Mouse (Mus musculus) monocyte, adult 2 months (primary cell): ENCODE results near the gene Camk2n1.
A peak's percentile ranks its signal among the peaks of the same experiment; 100 is the strongest.

Experiments
- DNase-seq, 2 experiments: peaks; one replicate each; pipeline ENCODE4 v3.0.0; 2022; ENCODE audit warnings: low spot score in 2 of 2, low read depth in 1 of 2

Camk2n1 gene

DNA sequence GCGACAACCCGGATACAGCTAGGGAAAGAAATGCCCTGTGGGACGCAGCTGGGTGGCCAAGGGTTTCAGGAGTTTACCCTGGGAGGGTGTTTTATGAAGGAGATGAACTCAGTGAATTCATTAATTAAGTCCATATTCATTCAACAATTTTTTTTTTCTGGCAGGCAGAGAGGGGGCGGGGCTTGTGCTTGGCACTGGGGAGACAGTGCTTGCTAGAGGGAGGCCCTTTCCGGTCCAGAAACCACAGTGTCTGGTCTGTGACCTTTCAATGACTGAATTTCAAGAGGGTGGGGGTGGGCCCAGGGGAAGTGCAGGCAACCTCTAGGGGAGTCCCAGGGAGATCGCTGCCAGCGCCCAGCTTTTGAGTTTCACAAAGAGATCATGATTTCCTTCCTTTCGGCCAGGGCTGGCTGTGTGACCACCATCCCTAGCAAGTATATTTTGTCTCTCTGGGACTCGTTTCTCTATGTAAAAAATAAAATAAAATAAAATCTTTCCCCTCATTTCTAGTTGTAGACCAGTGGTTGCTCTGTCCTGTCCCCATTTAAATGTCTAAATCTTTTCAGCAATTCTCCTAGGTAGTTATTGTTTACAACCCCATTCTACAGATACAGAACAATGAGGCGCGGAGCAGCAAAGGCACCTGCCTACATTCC is 9.8 kb downstream of the Camk2n1 start:
- DNase-seq = peak in 1 of 2 experiments; percentile 43

DNA sequence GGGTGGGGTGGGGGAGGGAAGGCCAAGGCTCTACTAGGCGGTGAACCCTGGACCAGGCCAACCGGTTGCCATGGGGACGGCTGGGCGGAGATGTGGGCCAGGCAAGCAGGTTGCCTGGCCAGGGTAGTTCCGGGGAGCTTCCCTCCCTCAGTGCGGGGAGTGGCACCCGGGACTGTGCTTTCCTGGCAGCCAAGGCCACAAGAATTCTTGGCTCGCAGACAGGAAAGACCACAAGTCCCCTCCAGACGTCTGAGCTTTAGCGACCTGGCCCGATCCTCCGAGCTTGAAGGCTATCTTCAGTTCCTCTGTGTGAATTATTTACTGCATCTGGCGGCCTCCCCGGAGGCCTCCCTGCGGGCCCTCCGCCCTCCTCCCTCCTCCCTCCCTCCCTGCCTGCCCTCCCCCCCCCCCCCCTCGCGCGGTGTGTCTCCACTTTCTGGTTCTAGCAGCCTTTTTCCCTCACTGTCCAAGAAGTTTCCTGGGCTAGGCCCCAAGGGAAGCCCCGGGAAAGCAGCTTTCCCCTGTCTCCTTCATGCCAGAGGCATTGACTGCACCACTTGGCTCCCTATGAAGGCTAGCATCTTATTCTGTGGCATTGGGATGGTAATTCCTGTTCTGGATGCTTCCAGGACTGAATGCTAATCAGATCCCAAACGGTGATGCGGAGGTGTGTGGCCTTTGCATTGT is 10.7 kb downstream of the Camk2n1 start:
- no peak for DNase-seq

DNA sequence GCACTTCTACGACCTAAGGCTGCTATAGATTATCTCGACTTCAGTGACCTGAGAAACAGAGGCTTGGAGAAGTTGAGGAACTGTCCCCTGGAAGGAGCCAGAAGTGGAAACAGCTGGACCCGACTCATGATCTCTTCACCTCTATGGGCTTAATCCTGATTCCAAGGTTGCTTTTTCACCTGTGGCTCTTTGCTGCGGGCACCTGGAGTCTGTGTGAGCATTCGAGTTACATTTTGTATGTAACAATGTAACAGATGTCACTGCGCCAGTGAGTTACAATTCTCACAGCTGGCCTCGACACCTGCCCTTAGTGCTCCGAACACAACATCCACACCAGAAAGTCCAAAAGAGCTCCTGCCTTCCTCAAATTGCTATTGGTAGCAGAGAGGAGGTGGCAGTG is 11.3 kb downstream of the Camk2n1 start:
- DNase-seq = no peak

DNA sequence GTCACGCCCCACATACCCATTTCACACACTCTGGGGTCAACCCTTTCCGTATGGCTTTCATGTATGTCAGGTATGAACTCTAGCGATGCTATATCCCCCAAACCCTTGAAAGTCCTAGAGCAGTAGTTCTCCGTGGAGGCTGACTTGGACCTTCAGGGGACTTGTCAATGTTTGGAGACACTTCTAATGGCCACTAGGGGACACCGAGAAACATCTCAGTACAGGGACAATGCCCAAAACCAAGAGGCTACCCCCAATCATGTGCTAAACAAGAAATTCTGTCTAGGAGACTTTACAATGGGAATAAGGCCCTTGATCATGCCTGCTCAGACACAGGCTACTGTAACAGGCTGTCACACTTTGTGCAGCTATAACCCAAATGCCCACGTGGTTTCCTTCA is 12.6 kb downstream of the Camk2n1 start:
- no peak for DNase-seq

- no peak for DNase-seq
Observed at GRCm38 (mm10) chr4:138467451-138467850, 13.3 kb downstream of the Camk2n1 start.

DNA sequence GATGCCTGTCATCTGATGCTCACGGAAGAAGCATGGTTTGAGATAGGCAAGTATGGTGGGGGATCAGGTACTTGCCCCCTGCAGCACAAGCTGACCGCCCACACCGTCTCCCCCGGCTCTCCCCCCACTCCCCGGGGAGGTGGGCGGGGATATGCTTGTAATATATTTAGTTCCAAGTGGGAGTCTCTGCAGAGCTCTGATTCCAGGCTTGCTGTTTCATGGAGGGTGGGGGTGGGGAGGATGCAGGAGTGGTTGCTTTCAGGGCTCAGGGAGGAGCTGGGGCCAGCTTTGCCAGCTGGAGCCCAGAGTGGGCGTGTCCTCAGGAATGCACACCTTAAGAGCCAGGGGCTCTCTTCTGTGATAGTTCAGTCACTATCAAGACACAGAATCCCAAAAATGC is 15.0 kb downstream of the Camk2n1 start:
- no peak for DNase-seq

DNA sequence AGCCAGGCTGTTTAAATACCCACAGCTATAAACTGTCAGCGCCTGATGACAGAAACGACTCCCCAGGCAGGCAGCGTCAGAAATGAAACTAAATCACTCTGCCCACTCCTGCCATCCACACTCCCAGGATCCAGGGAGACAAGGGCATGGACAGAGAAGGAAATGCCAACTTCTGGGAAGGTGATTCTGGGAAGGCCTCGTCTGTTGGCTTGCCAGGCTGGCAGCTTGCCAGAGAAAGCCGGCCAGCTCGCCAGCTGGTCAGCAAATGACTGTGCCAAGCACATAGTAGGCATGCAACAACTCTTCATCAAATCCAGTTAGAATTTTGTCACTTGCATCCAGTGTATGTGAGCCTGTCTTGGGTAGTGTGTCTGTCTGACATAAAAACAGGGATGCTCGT is 17.1 kb downstream of the Camk2n1 start:
- no peak for DNase-seq

DNA sequence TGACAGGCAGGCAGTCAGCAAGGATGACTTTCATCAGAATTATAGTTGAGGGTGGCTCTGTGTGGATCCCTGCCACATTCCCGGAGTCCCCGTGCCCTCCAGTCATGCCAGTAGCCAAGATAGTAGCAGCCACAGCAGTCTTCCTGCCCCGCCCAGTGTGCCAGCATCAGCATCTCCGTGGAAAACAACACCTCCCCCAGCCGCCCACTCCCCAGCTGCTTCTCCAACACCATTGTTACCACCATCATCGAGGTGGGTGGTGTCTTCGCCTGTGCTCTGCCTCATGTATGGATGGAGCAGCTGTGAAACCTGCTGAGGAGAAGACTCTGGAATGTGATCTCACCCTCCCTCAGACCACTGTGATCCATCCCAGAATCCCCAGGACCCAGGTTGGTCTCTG is 25.5 kb downstream of the Camk2n1 start:
- DNase-seq = no peak

GRCm38 (mm10) chr4:138480962-138481361 is 26.8 kb downstream of the Camk2n1 start:
- no peak for DNase-seq

DNA sequence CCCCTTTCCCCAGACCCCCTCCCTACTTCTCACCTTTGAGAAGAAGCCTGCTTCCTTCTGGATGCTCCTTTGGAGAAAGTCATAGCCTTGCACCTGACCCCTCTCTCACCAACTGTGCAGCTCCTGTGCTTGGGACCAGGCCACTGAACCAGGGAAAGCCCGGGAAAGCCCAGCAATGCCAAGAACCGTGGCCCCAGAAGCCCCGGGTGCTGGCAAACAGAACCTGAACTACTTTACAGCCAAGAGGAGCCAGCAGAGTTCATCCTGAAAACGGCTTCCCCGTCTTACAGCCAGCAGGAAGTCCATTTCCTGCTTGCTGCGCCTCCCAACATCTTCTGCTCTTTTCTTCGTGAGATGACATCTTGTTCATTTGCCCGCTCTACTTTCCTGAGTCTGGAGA is 28.6 kb downstream of the Camk2n1 start:
- no peak for DNase-seq

- no peak for DNase-seq
Observed at GRCm38 (mm10) chr4:138488241-138488640, 34.1 kb downstream of the Camk2n1 start.

GRCm38 (mm10) chr4:138491088-138491487 is 37.0 kb downstream of the Camk2n1 start:
- no peak for DNase-seq

GRCm38 (mm10) chr4:138493161-138494001 is 39.3 kb downstream of the Camk2n1 start:
- DNase-seq = no peak

DNA sequence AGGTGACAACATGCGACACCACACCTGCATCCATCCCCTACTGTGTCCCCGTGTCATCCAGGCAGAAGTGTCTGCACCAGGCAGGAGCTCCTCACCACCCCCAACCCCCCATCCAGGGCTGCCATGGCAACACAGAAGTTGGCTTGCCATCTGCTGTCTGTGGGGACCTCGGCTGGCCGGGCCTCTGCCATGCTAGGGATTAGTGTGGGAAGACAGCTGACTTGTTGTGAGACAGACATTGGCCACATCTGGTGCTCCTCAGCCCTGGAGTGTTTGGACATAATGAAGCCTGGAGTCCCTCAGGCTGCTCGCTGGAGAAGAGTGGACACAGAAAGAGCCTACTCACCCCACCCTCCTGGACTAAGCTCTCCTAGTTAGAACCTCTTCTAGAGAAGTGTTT is 40.8 kb downstream of the Camk2n1 start:
- no peak for DNase-seq

- DNase-seq = no peak
Observed at GRCm38 (mm10) chr4:138495775-138496174, 41.7 kb downstream of the Camk2n1 start.

DNA sequence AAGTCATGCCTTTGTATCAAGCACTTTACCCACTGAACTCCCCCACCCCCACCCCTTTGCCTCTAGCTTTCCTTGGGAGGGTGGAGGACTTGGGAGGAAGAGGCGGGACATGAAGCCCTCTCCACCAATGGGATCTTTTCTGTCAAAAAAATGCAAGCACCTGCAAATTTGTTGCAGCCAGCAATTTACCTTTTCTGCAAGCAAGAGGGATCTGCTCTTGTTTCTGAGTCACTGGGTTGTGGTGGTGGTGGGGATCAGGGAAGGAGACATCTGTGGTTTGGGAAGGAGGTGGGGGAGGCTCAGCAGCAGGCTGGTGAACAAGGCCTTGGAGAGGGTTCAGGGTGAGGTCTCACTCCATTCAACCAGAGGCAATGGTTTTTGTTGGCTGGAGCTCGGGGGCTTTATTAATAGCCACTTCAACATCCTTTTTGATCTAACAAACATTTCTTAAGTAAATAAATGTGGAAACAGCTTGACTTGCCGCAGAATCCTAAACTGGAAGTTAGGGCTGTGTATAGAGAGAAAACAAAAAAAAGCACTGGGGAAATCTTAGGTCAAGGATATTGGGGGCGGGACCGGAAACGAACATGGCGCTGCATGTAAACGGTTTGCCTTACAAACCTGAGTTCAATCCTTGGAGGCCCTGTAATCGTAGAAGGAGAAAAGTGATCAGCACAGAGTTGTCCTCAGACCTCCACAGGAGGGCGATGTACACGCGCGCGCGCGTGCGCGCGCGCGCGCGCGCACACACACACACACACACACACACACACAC is 42.8 kb downstream of the Camk2n1 start:
- DNase-seq = no peak

GRCm38 (mm10) chr4:138499856-138500645 is 45.9 kb downstream of the Camk2n1 start:
- no peak for DNase-seq

DNA sequence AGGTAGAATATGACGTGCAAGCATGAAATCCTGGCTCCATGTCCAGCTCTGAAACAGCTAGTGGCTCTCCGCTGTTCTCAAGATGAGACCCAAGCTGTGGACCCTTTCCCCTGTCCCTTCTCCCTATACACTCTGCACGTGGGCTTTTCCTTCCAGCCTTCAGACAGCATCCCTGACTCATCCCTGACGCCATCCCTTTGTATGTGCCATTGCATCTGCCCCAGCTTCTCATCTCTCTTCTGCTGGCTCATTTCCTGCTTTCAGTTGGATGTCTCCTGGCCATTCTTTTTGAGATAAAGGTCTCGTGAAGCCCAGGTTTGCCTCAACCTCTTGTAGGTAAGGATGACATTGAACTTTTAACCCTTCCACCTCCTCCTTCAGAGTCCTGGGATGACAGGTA is 46.9 kb downstream of the Camk2n1 start:
- DNase-seq = no peak

GRCm38 (mm10) chr4:138504632-138505101 is 50.6 kb downstream of the Camk2n1 start:
- DNase-seq = no peak

GRCm38 (mm10) chr4:138505171-138505870 is 51.2 kb downstream of the Camk2n1 start:
- DNase-seq = no peak
